Mouse (Mus musculus) ES-E14 (cell line): Measurements from ENCODE around the gene Zfp655.
"Not testable (repeated sequence)": the region's sequence is repeated elsewhere in the genome, so short reads cannot be mapped to it uniquely, and the experiment has no call there.

Experiments used
- ZC3H11A ChIP-seq: IDR thresholded peaks from 2 replicates; pipeline ENCODE4 v1.6.1; 2012; ENCODE audit warnings: low read depth, mild to moderate bottlenecking, inconsistent platforms, low read length, borderline replicate concordance
- ZNF384 ChIP-seq: IDR thresholded peaks from 2 replicates; pipeline ENCODE4 v1.6.1; 2012; ENCODE audit warnings: low read depth, low read length, inconsistent platforms

DNA sequence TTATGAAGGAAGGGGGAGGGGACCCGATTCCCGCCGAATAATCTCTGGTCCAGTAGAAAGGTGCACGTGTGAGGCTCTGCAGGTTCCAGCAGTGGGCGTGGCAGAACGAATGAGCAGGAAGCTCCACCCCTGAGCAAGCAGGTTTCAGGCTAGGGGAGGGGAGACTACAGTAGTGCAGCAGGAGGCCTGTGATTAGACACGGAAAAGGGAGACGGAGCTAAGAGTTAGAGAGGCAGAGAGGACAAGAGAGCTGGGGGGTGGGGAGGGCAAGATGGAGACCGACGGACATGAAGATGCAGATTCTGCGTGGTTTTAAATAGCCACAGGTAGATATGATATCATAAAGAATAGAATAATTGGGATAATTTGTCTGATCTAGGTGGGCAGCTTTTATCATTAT lies 23.1 kb upstream of the Zfp655 start:
- TF ChIP-seq ZC3H11A, ZNF384: not testable (repeated sequence)
